Mouse (Mus musculus): ENCODE data around the gene Olfr622.

Gene Olfr622

DNA sequence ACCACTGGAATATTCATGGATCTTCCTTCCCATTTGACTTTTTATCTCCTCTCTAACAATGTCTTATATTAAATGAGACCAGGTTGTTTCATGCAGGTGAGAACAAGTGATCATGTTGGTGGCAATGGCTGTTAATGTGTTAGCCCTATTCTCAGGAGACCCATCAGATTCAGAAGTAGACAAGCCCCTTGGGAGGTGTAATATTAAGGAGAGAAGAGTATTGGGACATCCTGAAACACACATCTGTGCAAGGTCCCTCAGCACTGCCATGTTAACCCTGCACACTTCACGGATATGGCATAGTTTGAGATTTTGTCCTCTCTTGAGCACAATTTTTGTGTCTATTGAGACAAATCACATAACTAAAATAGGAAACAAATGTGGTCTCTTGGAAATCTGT is at the start of gene Olfr622:
Gene Olfr622, minus strand, starts transcription at position 101 of the 400 bp plus-strand sequence.
- DNase-seq (ENCODE audit: extremely low spot score): no peak

DNA sequence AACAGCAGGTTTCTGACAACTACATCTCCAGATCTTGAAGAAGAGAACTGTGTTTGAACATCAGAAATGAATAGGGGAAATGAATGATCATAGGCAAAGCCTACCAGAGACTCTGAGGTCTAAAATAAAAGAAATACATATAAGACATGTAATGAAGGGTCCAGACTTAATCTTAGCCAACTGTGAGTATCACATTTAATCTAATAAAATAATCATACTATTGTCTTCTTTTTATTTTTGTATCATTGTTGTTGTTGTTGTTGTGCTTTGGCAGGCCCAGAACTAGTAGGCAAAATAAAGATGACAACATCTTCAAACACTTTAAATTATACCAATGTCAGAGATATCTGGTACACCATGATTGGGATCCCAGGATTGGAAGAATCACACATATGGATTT is 39.9 kb upstream of the Olfr622 start, which contains the start of gene Olfr625-ps1:
Gene Olfr625-ps1, plus strand, starts transcription at position 301 of the 400 bp plus-strand sequence.
- no peak for DNase-seq (ENCODE audit: extremely low spot score)

DNA sequence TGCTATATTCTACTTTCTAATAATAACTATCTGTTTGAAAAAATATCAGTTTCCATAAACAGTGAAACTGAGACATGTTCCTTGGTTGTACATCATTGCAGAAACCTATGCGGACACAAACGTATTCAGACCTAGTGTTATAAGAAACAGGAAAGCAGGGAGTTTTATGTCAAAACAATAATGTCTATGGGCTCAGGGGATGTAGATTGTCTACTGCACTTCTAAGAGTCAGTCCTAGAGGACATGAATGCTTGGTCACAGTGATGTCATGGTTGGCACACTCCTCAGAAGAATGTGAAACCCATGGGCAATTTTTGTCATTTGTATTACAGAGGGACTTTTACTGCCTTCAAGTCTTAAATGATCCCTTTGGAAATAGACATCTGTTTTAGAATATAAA is 28.6 kb upstream of the Olfr622 start, which contains the start of gene Olfr624:
Gene Olfr624, minus strand, starts transcription at position 101 of the 400 bp plus-strand sequence.
- no peak for DNase-seq (ENCODE audit: extremely low spot score)

DNA sequence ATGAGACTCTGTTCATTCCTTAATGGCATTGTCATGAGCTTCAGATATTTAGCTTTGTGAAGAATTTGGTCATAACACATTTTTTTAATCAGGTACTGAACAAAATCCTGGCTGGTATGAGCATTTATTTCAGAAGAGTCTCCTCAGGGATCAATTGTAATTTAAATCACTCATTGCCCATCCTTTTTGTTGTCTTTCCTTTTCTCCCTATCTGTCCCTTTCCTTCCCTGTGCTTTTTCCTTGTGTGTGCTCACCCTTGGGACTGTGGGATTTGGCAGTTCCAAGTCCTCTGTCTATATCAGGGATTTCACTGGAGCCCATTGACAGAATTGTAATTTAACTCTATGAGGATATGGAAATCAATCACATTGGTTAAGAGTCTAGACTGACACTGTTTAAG is 21.1 kb upstream of the Olfr622 start, which contains the start of gene Olfr623:
Gene Olfr623, minus strand, starts transcription at position 101 of the 400 bp plus-strand sequence.
- no peak for DNase-seq (ENCODE audit: extremely low spot score)

DNA sequence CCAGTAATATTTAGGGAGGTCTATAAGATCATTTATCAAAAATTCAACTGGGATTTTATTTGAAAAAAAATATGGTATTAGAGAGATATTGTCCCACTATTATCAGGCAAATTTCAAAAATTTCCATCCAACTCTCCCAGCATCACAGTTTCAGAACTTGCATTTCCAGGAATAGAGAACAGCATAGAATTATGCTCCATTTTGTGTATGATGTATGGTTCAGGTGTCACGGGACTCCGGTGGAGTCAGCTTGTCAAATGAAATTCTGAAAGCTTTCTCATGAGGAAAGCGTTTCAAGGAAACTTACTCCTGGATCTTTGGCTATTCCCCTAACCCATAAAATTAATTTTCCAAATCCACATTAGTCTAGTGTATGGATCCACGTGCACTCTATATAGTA is 1.6 kb upstream of the Olfr622 start:
- no peak for DNase-seq (ENCODE audit: extremely low spot score)

DNA sequence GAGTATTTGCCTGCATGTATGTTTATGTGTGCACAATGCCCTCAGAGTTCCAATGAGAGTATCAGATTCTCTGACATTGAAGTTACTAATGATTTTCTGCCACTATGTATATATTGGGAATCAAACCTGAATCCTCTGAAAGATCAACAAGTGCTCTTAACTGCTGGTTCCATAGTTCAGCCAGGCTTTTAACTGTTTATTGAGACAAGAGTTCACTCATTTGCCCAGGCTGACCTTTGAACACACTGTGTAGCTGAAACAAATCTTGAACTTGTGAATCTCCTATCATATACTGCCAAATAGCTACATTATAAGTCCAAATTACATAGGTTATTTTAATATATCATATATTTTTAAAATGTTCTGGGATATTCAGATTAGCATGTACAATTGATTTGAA is 5.7 kb downstream of the Olfr622 start:
- DNase-seq (ENCODE audit: extremely low spot score): no peak

DNA sequence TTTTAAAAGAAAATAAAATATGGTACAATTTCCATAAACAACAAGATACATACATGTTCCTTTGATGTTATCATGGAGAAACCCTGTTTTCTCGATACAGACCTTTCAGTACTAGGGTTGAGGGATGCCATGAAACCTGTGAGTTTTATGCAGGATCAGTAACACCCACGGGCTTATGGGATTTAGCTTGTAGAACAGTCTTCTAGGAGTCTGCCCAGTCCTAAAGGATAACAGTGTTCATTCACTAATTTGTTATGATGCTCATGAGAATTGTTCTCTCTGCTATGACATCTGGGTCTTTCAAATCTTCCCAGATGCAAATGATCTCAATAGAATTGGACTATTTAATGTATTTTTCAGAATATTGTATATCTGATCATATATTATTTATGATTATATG is 30.1 kb downstream of the Olfr622 start, which contains the start of gene Olfr620:
Gene Olfr620, minus strand, starts transcription at position 101 of the 400 bp plus-strand sequence.
- no peak for DNase-seq (ENCODE audit: extremely low spot score)

DNA sequence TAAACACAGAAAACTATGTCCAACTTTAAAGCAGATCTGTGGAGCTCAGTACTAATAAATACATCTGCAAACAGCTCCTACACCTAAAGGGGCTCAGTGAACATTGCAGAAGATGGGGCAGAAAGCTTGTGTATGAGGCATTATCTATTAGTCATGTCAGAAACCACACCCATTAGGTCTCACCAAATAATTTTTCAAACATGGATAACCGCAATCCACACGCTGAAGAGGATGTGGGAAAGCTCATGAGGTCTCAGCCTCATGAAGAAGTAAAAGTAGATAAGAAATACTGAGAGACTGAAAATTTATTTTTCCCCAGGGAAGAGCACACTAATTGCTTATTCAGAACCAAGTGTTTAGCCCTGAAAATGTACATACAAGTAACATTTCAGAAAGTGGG is 35.1 kb downstream of the Olfr622 start:
- DNase-seq (ENCODE audit: extremely low spot score): no peak

DNA sequence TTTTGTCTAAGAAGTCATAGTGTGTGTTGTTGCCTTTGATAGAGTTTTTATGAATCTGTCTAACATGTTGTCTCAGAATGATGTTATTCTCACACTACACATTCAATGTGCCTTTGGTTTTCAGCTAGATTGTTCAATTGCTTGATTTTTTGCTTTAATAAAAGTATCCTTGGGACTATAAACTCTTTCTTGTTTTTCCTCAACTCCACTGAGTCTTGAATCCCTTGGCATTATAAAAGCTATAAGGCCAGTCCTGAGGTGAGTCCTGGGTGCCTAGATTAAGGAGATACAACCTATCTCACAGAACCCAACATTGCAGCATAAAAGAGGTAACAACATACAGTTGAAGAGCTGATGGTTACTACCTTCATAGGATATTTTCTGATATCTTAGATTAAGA is 42.2 kb downstream of the Olfr622 start, which contains the start of gene Olfr619:
Gene Olfr619, plus strand, starts transcription at position 301 of the 400 bp plus-strand sequence.
- DNase-seq (ENCODE audit: extremely low spot score): no peak

DNA sequence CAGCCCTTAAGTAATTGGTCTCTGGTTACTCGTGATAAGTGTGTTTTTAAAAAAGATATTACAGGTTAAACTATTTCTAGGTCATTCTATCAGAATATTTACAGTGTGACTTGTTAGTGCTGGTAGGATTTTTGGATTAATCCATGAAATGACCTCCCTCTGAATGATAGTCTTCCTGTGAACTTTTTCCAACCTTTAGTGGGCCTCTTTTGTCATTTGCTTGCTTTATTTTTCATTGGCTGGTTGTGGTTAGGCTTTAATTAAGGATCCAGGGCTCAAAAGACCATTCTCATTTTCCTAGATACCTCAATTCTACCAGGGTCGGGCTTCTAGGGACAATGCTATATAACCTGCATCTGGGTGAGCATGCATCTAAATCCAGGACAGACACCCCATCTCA is 52.7 kb downstream of the Olfr622 start, which contains the start of gene Olfr618:
Gene Olfr618, plus strand, starts transcription at position 301 of the 400 bp plus-strand sequence.
- no peak for DNase-seq (ENCODE audit: extremely low spot score)
